Mouse (Mus musculus): Measurements from ENCODE around the gene Gm20388. TPM values are rescaled to one million over a fixed set of nuclear protein-coding genes. Genes with fewer than 3 reads are reported as not detected.

The Gm20388 gene
- polyA plus RNA-seq, 1 experiment: 18.7 TPM

DNA sequence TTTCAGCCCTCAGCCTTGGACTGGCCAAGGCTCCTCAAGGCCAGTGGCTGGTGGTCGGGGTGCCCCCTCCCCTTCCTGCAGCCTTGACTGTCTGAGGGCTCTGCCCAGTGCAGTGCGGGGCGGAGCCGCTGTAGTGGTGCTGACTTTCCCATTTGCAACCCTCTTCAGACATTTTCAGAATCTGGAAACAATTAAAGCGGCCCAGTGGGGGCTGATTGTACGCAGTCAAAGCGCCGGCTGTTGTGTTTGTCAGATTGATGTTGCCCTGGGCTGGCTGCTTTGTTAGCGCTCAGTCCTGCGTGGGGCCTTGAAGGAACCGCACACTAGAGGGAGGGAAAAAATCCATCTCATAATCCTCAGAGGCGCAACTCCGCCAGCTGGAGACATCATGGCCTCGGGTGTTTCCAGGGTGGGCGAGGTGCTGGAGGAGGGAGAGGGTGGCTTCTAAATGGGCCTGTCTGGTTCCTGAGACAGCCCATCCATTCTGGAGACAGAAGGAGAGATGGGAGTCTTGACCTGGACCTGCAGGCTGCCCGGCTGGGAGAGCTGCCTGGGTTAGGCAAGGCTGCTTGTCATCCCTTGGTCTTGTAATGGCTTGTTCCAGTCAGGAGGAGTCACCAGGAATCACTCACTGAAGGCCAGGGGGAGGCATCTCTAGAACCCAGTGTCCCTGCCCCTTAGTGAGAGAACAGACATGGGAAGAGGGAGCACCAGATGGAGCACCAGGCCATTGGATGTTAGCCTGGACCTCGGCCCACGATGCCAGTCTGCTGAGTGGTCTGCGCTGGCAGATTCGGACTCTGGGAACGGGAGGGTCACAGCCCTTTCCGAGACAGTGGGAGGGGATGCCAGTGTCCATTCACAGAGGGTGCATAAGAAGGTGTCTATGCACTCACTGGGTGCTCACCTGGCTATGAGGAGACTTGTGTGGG, 388.2 kb downstream of the Gm20388 start:
- no peak overlapping the region for H3K4me3 ChIP-seq (replicated peaks; ENCODE audit: insufficient read depth, low read depth, low read length)
- no peaks in the 10 kb centered on the region for H3K27me3 ChIP-seq (ENCODE audit: control insufficient read depth, insufficient read depth, low read length)
- WGBS: 74% methylated on average over 22 of the region's 22 CpGs
- no peak for DNase-seq
- H3K4me1 ChIP-seq (ENCODE audit: control insufficient read depth, insufficient read depth, low read length): peaks cover 33% of the 10 kb centered on the region
- TF ChIP-seq CTCF (IDR thresholded peaks at IDR 0.05; ENCODE audit: borderline replicate concordance, insufficient read depth, low read depth, low read length) (no peak), POLR2A (IDR thresholded peaks at IDR 0.05; ENCODE audit: borderline replicate concordance, insufficient read depth, low read length) (no peak)
- no peak overlapping the region for H3K27ac ChIP-seq (ENCODE audit: insufficient read depth, low read length)

DNA sequence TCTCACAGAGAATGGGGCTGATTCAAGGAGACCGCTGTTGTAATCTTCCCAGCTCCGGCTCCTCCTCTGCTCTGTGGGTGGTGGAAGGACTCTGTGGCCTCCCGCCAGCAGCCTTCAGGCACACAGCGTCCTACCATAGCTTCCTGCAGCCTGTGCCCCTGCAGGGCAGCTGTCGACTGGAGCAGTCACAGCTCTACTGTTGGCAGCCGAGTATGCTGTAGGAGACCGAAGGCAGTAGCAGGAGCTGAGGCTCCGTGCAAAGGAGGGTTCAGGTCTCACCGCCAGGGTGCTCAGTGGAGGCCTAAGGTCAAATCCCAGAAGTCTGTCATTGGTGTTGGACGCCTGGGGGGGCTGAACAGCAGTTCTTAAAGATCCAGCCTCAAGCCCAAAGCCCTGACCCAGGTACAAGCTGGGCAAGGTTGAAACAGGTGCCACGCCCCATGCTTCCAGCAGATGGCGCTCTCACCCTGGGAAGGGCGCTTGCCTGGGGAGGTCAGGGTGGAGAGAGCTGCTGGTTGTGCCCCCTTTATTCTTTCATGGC, 390.0 kb downstream of the Gm20388 start:
- peak; percentile 73 to 88 for DNase-seq
- Histone ChIP-seq H3K4me3 (replicated peaks; ENCODE audit: insufficient read depth, low read depth, low read length) (no peak overlapping the region), H3K4me1 (ENCODE audit: control insufficient read depth, insufficient read depth, low read length) (peaks cover 27% of the 10 kb centered on the region), H3K27me3 (ENCODE audit: control insufficient read depth, insufficient read depth, low read length) (no peaks in the 10 kb centered on the region), H3K27ac (ENCODE audit: insufficient read depth, low read length) (no peak overlapping the region)
- TF ChIP-seq POLR2A (IDR thresholded peaks at IDR 0.05; ENCODE audit: borderline replicate concordance, insufficient read depth, low read length): no peak
- TF ChIP-seq CTCF (IDR thresholded peaks at IDR 0.05; ENCODE audit: borderline replicate concordance, insufficient read depth, low read depth, low read length): peak; percentile 98
- 6% methylated on average over 13 of the region's 13 CpGs for WGBS

DNA sequence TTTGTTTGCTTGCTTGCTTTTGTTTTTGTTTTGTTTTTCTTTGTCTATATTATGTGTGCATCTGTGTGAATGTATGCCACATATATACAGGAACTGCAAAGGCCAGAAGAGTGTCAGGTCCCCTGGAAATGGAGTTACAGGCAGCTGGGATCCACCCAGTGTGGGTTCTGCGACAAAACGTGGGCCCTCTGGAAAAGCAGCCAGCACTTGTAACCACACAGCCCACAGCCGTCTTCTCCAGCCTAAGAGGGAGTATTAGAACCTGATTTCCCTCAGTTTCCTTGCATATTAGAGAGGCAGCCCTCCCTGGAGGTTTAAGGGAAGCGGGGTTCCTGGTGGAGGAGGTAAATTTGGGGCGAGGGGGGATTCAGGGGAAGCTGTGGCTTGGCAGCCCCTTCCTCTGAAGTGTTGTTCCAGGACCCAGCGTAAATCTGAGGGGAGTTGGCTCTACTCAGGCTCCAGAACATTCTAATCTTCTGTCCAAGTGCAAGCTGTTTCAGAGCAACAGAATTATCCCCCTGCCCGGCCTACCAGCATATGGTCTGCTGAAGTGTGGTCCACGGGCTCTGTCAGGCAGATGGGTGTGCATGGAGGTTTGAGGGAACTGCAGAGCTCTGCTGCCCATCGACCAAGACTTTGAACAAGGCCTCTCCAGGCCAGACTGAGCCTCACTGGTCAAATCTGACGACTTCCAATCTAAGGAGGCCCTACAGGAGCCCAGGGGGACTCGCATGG, 392.5 kb downstream of the Gm20388 start:
- Histone ChIP-seq H3K27me3 (ENCODE audit: control insufficient read depth, insufficient read depth, low read length) (no peaks in the 10 kb centered on the region), H3K4me1 (ENCODE audit: control insufficient read depth, insufficient read depth, low read length) (peaks cover 41% of the 10 kb centered on the region), H3K27ac (ENCODE audit: insufficient read depth, low read length) (no peak overlapping the region), H3K4me3 (replicated peaks; ENCODE audit: insufficient read depth, low read depth, low read length) (no peak overlapping the region)
- WGBS: 74% methylated on average over 11 of the region's 11 CpGs
- TF ChIP-seq CTCF (IDR thresholded peaks at IDR 0.05; ENCODE audit: borderline replicate concordance, insufficient read depth, low read depth, low read length) (no peak), POLR2A (IDR thresholded peaks at IDR 0.05; ENCODE audit: borderline replicate concordance, insufficient read depth, low read length) (no peak)
- DNase-seq: no peak

DNA sequence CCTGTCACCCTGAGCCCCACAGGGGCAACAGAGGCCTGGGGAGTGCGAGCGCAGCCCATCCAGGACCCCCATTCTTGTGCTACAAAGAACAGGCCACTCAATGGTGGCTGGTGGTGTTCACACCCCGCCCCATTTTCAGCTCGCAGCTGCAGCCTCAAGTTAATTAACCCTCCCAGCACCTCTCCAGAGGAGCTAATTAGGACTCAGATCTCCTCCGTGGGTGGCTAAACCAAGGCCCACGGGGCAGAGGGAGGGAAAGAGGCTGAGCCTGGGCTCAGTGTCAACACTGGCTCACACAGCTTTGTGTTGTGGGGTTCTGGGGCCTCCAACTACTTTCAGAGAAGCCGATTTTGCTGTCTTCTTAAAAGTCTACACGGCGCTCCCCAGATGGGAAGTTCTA, 393.5 kb downstream of the Gm20388 start:
- 73% methylated on average over 9 of the region's 9 CpGs for WGBS
- no peaks in the 10 kb centered on the region for H3K27me3 ChIP-seq (ENCODE audit: control insufficient read depth, insufficient read depth, low read length)
- H3K4me1 ChIP-seq (ENCODE audit: control insufficient read depth, insufficient read depth, low read length): peaks cover 45% of the 10 kb centered on the region
- no peak overlapping the region for H3K4me3 ChIP-seq (replicated peaks; ENCODE audit: insufficient read depth, low read depth, low read length)
- TF ChIP-seq CTCF (IDR thresholded peaks at IDR 0.05; ENCODE audit: borderline replicate concordance, insufficient read depth, low read depth, low read length): no peak
- no peak for TF ChIP-seq POLR2A (IDR thresholded peaks at IDR 0.05; ENCODE audit: borderline replicate concordance, insufficient read depth, low read length)
- H3K27ac ChIP-seq (ENCODE audit: insufficient read depth, low read length): no peak overlapping the region
- DNase-seq: no peak

DNA sequence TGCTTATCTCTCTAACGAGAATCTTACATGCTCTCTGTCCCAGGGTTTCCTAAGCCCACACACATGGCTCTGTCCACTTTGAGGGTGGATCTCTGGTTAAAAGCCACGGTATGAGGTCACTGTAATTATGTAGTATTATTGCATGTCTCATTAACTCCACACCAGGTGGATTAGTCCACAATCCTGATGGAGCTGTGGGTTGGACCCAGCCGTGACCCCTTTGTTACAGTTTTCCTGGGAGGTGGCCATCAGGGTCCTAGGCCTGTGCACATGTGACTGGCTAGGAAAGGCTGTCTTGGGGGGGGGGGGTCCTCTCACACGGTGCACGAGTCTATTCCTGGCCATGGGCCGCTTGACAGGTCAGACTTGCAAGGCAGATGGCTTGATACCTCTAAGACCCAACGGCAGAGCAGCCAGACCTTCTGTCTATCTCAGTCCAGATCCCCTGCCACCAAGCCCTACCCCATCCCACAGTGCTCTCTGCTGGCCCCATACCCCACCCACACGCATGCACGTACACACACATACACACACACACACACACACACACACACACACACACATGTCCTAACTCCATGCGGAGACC, 395.3 kb downstream of the Gm20388 start:
- TF ChIP-seq POLR2A (IDR thresholded peaks at IDR 0.05; ENCODE audit: borderline replicate concordance, insufficient read depth, low read length) (no peak), CTCF (IDR thresholded peaks at IDR 0.05; ENCODE audit: borderline replicate concordance, insufficient read depth, low read depth, low read length) (no peak)
- Histone ChIP-seq H3K27me3 (ENCODE audit: control insufficient read depth, insufficient read depth, low read length) (no peaks in the 10 kb centered on the region), H3K27ac (ENCODE audit: insufficient read depth, low read length) (no peak overlapping the region), H3K4me3 (replicated peaks; ENCODE audit: insufficient read depth, low read depth, low read length) (no peak overlapping the region), H3K4me1 (ENCODE audit: control insufficient read depth, insufficient read depth, low read length) (peaks cover 50% of the 10 kb centered on the region)
- DNase-seq: no peak
- 72% methylated on average over 10 of the region's 10 CpGs for WGBS

DNA sequence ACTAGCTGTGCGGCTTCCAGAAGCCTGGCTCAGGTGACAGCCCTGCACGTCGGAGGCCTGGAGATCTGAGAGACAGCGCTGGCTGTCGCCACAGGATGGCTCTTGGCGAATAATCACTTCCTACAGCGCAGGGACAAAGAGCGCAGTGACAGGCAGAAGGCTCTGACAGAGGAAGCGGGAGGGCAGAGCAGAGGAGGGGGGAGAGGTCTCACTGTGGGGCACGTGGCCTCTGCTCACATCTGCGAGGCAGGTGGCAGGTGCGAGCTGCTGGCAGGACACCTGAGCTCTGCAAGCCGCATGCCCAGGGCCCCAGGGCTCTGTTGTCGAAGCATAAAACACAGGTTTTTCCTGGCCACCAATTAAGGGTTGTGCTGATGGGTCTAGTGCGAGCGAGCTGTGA, 396.5 kb downstream of the Gm20388 start:
- 19% methylated on average over 16 of the region's 16 CpGs for WGBS
- peaks cover 49% of the 10 kb centered on the region for H3K4me1 ChIP-seq (ENCODE audit: control insufficient read depth, insufficient read depth, low read length)
- TF ChIP-seq CTCF (IDR thresholded peaks at IDR 0.05; ENCODE audit: borderline replicate concordance, insufficient read depth, low read depth, low read length): no peak
- TF ChIP-seq POLR2A (IDR thresholded peaks at IDR 0.05; ENCODE audit: borderline replicate concordance, insufficient read depth, low read length): no peak

DNA sequence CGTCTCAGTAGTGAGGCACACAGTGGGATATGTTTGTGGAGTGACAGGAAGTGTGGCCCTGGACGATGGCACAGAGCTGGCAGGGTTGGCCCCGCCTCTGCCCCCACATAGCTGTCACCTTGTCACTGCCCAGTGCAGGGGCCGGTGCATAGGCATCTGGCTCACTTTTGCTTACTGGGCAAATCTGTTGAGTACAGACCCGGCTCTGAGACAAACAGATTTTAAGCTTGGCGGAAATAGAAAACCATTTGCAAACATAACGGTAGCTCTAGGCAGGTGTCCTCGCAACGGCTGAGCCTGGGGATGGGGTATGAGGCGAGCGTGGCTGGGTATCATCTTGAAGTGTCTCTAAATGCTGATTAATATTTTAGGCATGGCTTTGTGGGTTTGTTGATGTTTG, 396.9 kb downstream of the Gm20388 start:
- H3K27me3 ChIP-seq (ENCODE audit: control insufficient read depth, insufficient read depth, low read length): no peaks in the 10 kb centered on the region
- TF ChIP-seq CTCF (IDR thresholded peaks at IDR 0.05; ENCODE audit: borderline replicate concordance, insufficient read depth, low read depth, low read length) (no peak), POLR2A (IDR thresholded peaks at IDR 0.05; ENCODE audit: borderline replicate concordance, insufficient read depth, low read length) (no peak)
- no peak overlapping the region for H3K27ac ChIP-seq (ENCODE audit: insufficient read depth, low read length)
- peaks cover 49% of the 10 kb centered on the region for H3K4me1 ChIP-seq (ENCODE audit: control insufficient read depth, insufficient read depth, low read length)
- DNase-seq: no peak
- H3K4me3 ChIP-seq (replicated peaks; ENCODE audit: insufficient read depth, low read depth, low read length): no peak overlapping the region
- WGBS: 65% methylated on average over 11 of the region's 11 CpGs

More for the DNA sequence above, 396.5 kb downstream of the Gm20388 start:
- Histone ChIP-seq H3K4me3 (replicated peaks; ENCODE audit: insufficient read depth, low read depth, low read length) (no peak overlapping the region), H3K27ac (ENCODE audit: insufficient read depth, low read length) (no peak overlapping the region), H3K27me3 (ENCODE audit: control insufficient read depth, insufficient read depth, low read length) (no peaks in the 10 kb centered on the region)
- DNase-seq: peak; percentile 56
